Mouse (Mus musculus) splenic B cell, adult 2 months (primary cell): Measurements from ENCODE around the gene Foxo3.
A peak's percentile ranks its signal among the peaks of the same experiment; 100 is the strongest.

Experiments
- DNase-seq: peaks from one replicate; pipeline ENCODE4 v3.0.0-alpha.2; 2011; ENCODE audit warnings: low read depth, low spot score
- H3K27me3 ChIP-seq: 2 replicates; pipeline ENCODE4 v1.6.1; 2012; ENCODE audit warnings: mild to moderate bottlenecking, low read length, moderate library complexity, mixed read lengths; ENCODE audit not compliant: control insufficient read depth, poor library complexity, insufficient read depth, severe bottlenecking
- H3K36me3 ChIP-seq: 2 replicates; pipeline ENCODE4 v1.6.1; 2012; ENCODE audit warnings: mild to moderate bottlenecking, low read length, moderate library complexity, mixed read lengths; ENCODE audit not compliant: control insufficient read depth, poor library complexity, insufficient read depth, severe bottlenecking

Foxo3 gene

GRCm38 (mm10) chr10:42203321-42204155 is 73.0 kb downstream of the Foxo3 start:
- Histone ChIP-seq H3K36me3 (no peaks in the 10 kb centered on the region), H3K27me3 (no peaks in the 10 kb centered on the region)
- DNase-seq: no peak

- H3K27me3 ChIP-seq: no peaks in the 10 kb centered on the region
- no peaks in the 10 kb centered on the region for H3K36me3 ChIP-seq
- no peak for DNase-seq
Measured at GRCm38 (mm10) chr10:42202561-42202960, 74.0 kb downstream of the Foxo3 start.

- Histone ChIP-seq H3K36me3 (no peaks in the 10 kb centered on the region), H3K27me3 (no peaks in the 10 kb centered on the region)
- no peak for DNase-seq
Measured at GRCm38 (mm10) chr10:42199472-42199871, 77.1 kb downstream of the Foxo3 start.

GRCm38 (mm10) chr10:42198682-42199081 is 77.9 kb downstream of the Foxo3 start:
- DNase-seq: no peak
- no peaks in the 10 kb centered on the region for H3K27me3 ChIP-seq
- no peaks in the 10 kb centered on the region for H3K36me3 ChIP-seq

- DNase-seq: no peak
- Histone ChIP-seq H3K27me3 (no peaks in the 10 kb centered on the region), H3K36me3 (no peaks in the 10 kb centered on the region)
Measured at GRCm38 (mm10) chr10:42194784-42195183, 81.8 kb downstream of the Foxo3 start.

GRCm38 (mm10) chr10:42193981-42194380 is 82.6 kb downstream of the Foxo3 start:
- Histone ChIP-seq H3K36me3 (no peaks in the 10 kb centered on the region), H3K27me3 (no peaks in the 10 kb centered on the region)
- no peak for DNase-seq

- Histone ChIP-seq H3K27me3 (no peaks in the 10 kb centered on the region), H3K36me3 (no peaks in the 10 kb centered on the region)
- peak; percentile 44 for DNase-seq
Measured at GRCm38 (mm10) chr10:42192951-42193350, 83.6 kb downstream of the Foxo3 start.

DNA sequence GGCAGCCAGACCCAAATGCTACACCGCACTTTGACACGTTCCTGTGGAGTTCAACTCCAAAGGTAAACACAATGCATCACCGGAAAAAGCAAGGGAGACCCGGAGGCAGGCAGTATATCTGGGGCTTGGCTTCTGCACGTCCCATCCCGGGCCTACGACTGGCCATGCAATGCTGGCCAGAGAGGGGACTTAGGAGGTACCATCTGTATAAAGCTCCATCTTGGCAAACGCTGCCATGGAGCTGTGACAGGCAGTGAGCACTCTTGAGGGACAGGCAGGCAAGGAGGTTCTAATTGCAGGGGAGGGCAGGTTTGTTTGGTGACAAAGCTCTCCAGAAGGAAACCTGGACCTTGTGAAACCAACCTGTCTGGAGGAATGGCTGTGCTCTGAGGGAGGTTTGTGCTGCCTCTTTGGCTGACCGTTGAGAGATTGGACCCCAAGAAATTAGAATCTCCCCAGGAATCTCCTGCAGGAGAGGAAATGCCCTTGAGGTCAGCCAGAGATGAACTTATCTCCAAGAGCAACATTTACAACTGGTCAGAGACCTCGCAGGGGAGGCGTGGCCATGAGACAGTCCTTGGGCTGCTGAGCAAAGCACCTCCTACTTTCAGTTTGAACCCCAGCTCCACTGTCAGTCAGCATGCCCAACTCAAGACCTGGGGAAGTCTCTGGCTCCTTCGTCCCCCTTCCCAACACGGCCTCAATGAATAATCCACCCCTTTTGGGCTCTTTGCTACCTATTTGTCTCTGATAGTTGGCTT is 86.7 kb downstream of the Foxo3 start:
- no peak for DNase-seq
- Histone ChIP-seq H3K27me3 (no peaks in the 10 kb centered on the region), H3K36me3 (no peaks in the 10 kb centered on the region; the same call in 1 of the 2 replicates)

GRCm38 (mm10) chr10:42189037-42189436 is 87.5 kb downstream of the Foxo3 start:
- H3K27me3 ChIP-seq: no peaks in the 10 kb centered on the region
- DNase-seq: no peak
- H3K36me3 ChIP-seq: peaks cover 2% of the 10 kb centered on the region; the same call in 1 of the 2 replicates

GRCm38 (mm10) chr10:42188091-42188490 is 88.5 kb downstream of the Foxo3 start:
- Histone ChIP-seq H3K27me3 (no peaks in the 10 kb centered on the region), H3K36me3 (peaks cover 2% of the 10 kb centered on the region; the same call in 1 of the 2 replicates)

DNA sequence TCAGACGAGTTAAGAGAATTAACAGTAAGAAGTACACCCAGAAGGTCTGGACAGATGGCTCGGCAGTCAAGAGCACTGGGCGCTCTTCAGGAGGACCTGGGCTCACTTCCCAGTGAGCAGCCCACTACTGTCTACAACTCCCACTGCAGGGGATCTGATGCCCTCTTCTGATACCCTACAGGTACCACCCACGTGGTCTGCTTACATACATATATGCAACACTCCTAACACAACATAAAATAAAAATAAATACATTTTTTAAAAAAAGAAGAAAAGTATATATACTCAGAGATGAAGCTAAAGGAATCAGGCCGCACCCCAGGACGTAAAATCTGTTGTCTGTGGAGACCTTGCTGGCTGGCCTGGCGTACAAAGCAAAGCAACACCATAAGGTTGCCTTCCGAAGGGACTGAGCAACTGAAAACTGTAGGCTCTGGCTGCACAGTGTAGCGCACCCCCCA is 89.6 kb downstream of the Foxo3 start:
- H3K36me3 ChIP-seq: peaks cover 2% of the 10 kb centered on the region; the same call in 1 of the 2 replicates
- no peak for DNase-seq
- H3K27me3 ChIP-seq: no peaks in the 10 kb centered on the region

More at GRCm38 (mm10) chr10:42188091-42188490, 88.5 kb downstream of the Foxo3 start:
- DNase-seq: no peak

DNA sequence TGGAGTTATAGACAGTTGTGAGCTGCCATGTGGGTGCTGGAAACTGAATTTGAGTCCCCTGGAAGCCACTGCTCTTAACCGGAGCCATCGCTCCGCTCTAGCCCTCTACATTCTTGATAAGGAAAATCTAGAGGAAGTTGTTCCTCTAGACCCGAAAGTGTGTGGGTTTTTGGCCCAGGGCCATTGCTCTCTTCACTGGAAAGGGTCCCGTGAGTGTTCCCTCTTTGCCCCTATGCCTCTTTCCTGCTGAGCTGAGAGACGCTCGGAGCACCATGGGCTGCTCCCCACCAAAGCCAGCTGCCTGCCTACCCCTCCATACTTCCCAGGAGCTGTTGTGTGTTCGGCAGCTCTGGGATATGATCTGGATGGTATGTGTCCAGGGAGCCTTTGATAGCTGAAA is 96.2 kb downstream of the Foxo3 start:
- Histone ChIP-seq H3K27me3 (no peaks in the 10 kb centered on the region), H3K36me3 (peaks cover 2% of the 10 kb centered on the region; the same call in 1 of the 2 replicates)
- DNase-seq: no peak

- H3K36me3 ChIP-seq: no peaks in the 10 kb centered on the region; the same call in 1 of the 2 replicates
- DNase-seq: no peak
Measured at GRCm38 (mm10) chr10:42178751-42179150, 97.8 kb downstream of the Foxo3 start.

GRCm38 (mm10) chr10:42177771-42178674 is 98.5 kb downstream of the Foxo3 start:
- DNase-seq: no peak
- Histone ChIP-seq H3K27me3 (no peaks in the 10 kb centered on the region), H3K36me3 (no peaks in the 10 kb centered on the region; the same call in 1 of the 2 replicates)

More at GRCm38 (mm10) chr10:42178751-42179150, 97.8 kb downstream of the Foxo3 start:
- no peaks in the 10 kb centered on the region for H3K27me3 ChIP-seq
